9 mouse cellular contexts compared by ENCODE assay signal in the genomic region with DNA sequence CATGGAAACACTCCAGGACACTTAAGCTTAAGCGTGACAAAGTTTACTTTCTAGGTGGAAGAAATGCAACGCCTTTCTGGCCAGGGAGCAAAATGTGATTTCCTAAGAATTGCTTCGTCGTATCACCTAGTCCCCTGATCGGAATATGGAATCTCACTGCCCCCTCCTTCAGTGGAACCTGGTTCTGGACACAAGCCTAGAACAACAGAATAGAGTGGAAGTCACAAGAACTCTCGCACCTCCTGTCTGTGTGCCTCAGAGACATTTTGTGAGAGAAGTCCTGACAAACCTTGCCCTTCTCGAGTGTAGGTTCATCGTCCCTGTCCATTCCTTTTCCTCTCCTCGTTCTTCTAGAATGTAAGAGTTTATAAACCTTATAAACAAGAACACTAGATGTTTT. TPM values are rescaled to one million over a fixed set of nuclear protein-coding genes. Genes with fewer than 3 reads are reported as not detected.
DNase-seq lines count a peak whose midpoint lies in the region; ATAC-seq and TF ChIP-seq lines count a peak whose summit lies in the region.
"Had no signal": no experiment of that assay in that cellular context is flagged by ENCODE, and none has a peak within 500 bp of the region (broad histone marks: within the 10 kb centered on the region; RNA-seq: fewer than 3 reads in every experiment).

No protein-coding gene starts in this region.

- no peaks in the 10 kb centered on the region for H3K27me3 ChIP-seq in lung, embryonic 14.5 days (ENCODE audit: insufficient read depth, low read length)
- peaks cover 3% of the 10 kb centered on the region; the same call in 1 of the 2 replicates for H3K27me3 ChIP-seq in erythroblast, embryonic 14.5 days (ENCODE audit: control insufficient read depth)
- H3K27me3 ChIP-seq in limb, embryonic 14.5 days (ENCODE audit: control insufficient read depth, insufficient read depth, low read length), result no peaks in the 10 kb centered on the region
- H3K27me3 ChIP-seq in small intestine, adult 2 months (ENCODE audit: control insufficient read depth, insufficient read depth, low read length), result no peaks in the 10 kb centered on the region

- H3K36me3 ChIP-seq in lung, embryonic 14.5 days (ENCODE audit: insufficient read depth), result peaks cover 4% of the 10 kb centered on the region; the same call in 1 of the 2 replicates
- peaks cover 10% of the 10 kb centered on the region for H3K36me3 ChIP-seq in erythroblast, embryonic 14.5 days (ENCODE audit: control insufficient read depth)
- H3K36me3 ChIP-seq in limb, embryonic 14.5 days (ENCODE audit: control insufficient read depth, insufficient read depth, low read length), result peaks cover 5% of the 10 kb centered on the region
- H3K36me3 ChIP-seq in small intestine, adult 2 months (ENCODE audit: control insufficient read depth, insufficient read depth, low read length), result no peaks in the 10 kb centered on the region

- 47% methylated on average over 9 of the region's 9 CpGs for WGBS in lung, embryonic 14.5 days
- WGBS in lung, adult 2 months, result 36% methylated on average over 9 of the region's 9 CpGs
- 59% methylated on average over 9 of the region's 9 CpGs for WGBS in limb, embryonic 14.5 days
- 22% methylated on average over 9 of the region's 9 CpGs for WGBS in small intestine, adult 2 months

- peak overlapping the region; percentile 67 for H3K4me2 ChIP-seq in lung, embryonic 14.5 days
- H3K4me2 ChIP-seq in limb, embryonic 14.5 days (replicated peaks; ENCODE audit: low read depth, low read length, severe bottlenecking), result peak overlapping the region; percentile 69

- H3K4me3 ChIP-seq in lung, embryonic 14.5 days (ENCODE audit: low read depth, low read length), result peak overlapping the region; percentile 53
- H3K4me3 ChIP-seq in lung, adult 2 months (replicated peaks; ENCODE audit: extremely low read depth, low read depth, low read length), result no peak overlapping the region
- peak overlapping the region; percentile 83 for H3K4me3 ChIP-seq in erythroblast, embryonic 14.5 days (replicated peaks)
- peak overlapping the region; percentile 71 for H3K4me3 ChIP-seq in limb, embryonic 14.5 days (replicated peaks; ENCODE audit: low read length)
- H3K4me3 ChIP-seq in small intestine, adult 2 months (ENCODE audit: low read depth, low read length), result peak overlapping the region; percentile 68; the same call in 1 of the 2 replicates

- no peak for TF ChIP-seq CTCF in lung, embryonic 14.5 days (IDR thresholded peaks at IDR 0.05; ENCODE audit: low read depth)
- TF ChIP-seq CTCF in lung, adult 2 months (IDR thresholded peaks at IDR 0.05; ENCODE audit: insufficient read depth, low read length), result no peak
- no peak for TF ChIP-seq CTCF in small intestine, adult 2 months (IDR thresholded peaks at IDR 0.05; ENCODE audit: extremely low read depth, insufficient read length, insufficient replicate concordance, low read depth, low read length)

- peak overlapping the region; percentile 83; the same call in 1 of the 2 replicates for H3K27ac ChIP-seq in lung, embryonic 14.5 days (ENCODE audit: low read depth)
- peak overlapping the region; percentile 90 for H3K27ac ChIP-seq in limb, embryonic 14.5 days (replicated peaks; ENCODE audit: low read depth, low read length)
- H3K27ac ChIP-seq in small intestine, adult 2 months (ENCODE audit: insufficient read depth, low read depth, low read length), result peak overlapping the region; percentile 67

- H3K4me1 ChIP-seq in lung, embryonic 14.5 days (ENCODE audit: insufficient read depth), result peaks cover 6% of the 10 kb centered on the region; the same call in 1 of the 2 replicates
- 0 out of 2 replicates have a peak, but pooled peaks cover 2% of the 10 kb centered on the region for H3K4me1 ChIP-seq in lung, adult 2 months (ENCODE audit: control insufficient read depth, insufficient read depth, low read length)
- H3K4me1 ChIP-seq in erythroblast, embryonic 14.5 days (ENCODE audit: control insufficient read depth), result peaks cover 24% of the 10 kb centered on the region
- H3K4me1 ChIP-seq in limb, embryonic 14.5 days (ENCODE audit: control insufficient read depth, insufficient read depth, low read length), result peaks cover 7% of the 10 kb centered on the region; the same call in 1 of the 2 replicates
- H3K4me1 ChIP-seq in small intestine, adult 2 months (ENCODE audit: control insufficient read depth, insufficient read depth, insufficient read length, low read length), result peaks cover 6% of the 10 kb centered on the region; the same call in 1 of the 2 replicates

- no peak for TF ChIP-seq POLR2A in lung, adult 2 months (IDR thresholded peaks at IDR 0.05; ENCODE audit: borderline replicate concordance, extremely low read depth, low read depth, low read length)
- no peak for TF ChIP-seq POLR2A in limb, embryonic 14.5 days (IDR thresholded peaks at IDR 0.05; ENCODE audit: borderline replicate concordance, extremely low read depth, insufficient read depth, insufficient read length)
- TF ChIP-seq POLR2A in small intestine, adult 2 months (IDR thresholded peaks at IDR 0.05; ENCODE audit: low read depth, low read length), result no peak

- peaks cover 4% of the 10 kb centered on the region; the same call in 1 of the 2 replicates for H3K9me3 ChIP-seq in lung, embryonic 14.5 days (ENCODE audit: low read depth, low read length)
- peaks cover 8% of the 10 kb centered on the region for H3K9me3 ChIP-seq in erythroblast, embryonic 14.5 days (ENCODE audit: control insufficient read depth, low read length)
- peaks cover 10% of the 10 kb centered on the region for H3K9me3 ChIP-seq in limb, embryonic 14.5 days (ENCODE audit: control insufficient read depth, low read length)

- ATAC-seq in lung, embryonic 14.5 days (ENCODE audit: insufficient read depth), result peak; percentile 5; the same call in 1 of the 2 replicates
- no peak for ATAC-seq in limb, embryonic 14.5 days (ENCODE audit: low FRiP score, low read depth)
- no peak for ATAC-seq in granulocyte monocyte progenitor cell, adult 5-6 weeks (replicated peaks; ENCODE audit: poor library complexity, severe bottlenecking)

- H3K9ac ChIP-seq in lung, embryonic 14.5 days, result peak overlapping the region; percentile 71
- peak overlapping the region; percentile 80 for H3K9ac ChIP-seq in limb, embryonic 14.5 days (ENCODE audit: low read depth, low read length, severe bottlenecking)

- peak; percentile 21 for DNase-seq in lung, embryonic 14.5 days
- no peak for DNase-seq in lung, adult 2 months
- no peak for DNase-seq in limb, embryonic 14.5 days (ENCODE audit: low spot score)
- no peak for DNase-seq in left cerebral cortex, adult 11 months (ENCODE audit: low spot score)
- DNase-seq in left cerebral cortex, adult 9 months (ENCODE audit: low spot score in 2 of 2), result no peak

RNA-seq across cellular contexts. Expression of a gene that starts 0.7 kb away (rescaled TPM):
- polyA plus RNA-seq in lung, embryonic 14.5 days (2014; fragmentation: Nextera tagmentation; extraction: Ambion mirVana), result 3.4 and 3.5 TPM in 2 replicates
- 1.5 and 3.1 TPM in 2 replicates for polyA plus RNA-seq in lung, adult 2 months (2012; rRNA removed)
- polyA plus RNA-seq in erythroblast, embryonic 14.5 days (2012), result 0.04 TPM in 1 of 2 replicates, not detected in the other
- 4.5 and 5.5 TPM in 2 replicates for polyA plus RNA-seq in limb, embryonic 14.5 days (2012; rRNA removed)
- polyA plus RNA-seq in limb, embryonic 14.5 days (2014; fragmentation: Nextera tagmentation; extraction: Ambion mirVana), result 3.8 and 4.3 TPM in 2 replicates
- polyA plus RNA-seq in small intestine, adult 2 months (2012; rRNA removed), result 1.1 and 1.5 TPM in 2 replicates
- 0.36 and 12.7 TPM in 2 replicates for total RNA-seq in granulocyte monocyte progenitor cell, adult 5-6 weeks (2014; fragmentation: Nextera tagmentation)
- 1.4 and 3.2 TPM in 2 replicates for total RNA-seq in granulocyte monocyte progenitor cell, adult 5-6 weeks (2017)

RNA-seq across cellular contexts. Expression of a gene that starts 8.4 kb away (rescaled TPM):
- polyA plus RNA-seq in lung, embryonic 14.5 days (2014; fragmentation: Nextera tagmentation; extraction: Ambion mirVana), result 0.26 and 0.28 TPM in 2 replicates
- 0.05 and 0.12 TPM in 2 replicates for polyA plus RNA-seq in lung, adult 2 months (2012; rRNA removed)
- not detected in 2 replicates for polyA plus RNA-seq in erythroblast, embryonic 14.5 days (2012)
- 0.22 and 0.31 TPM in 2 replicates for polyA plus RNA-seq in limb, embryonic 14.5 days (2012; rRNA removed)
- 0.08 and 0.39 TPM in 2 replicates for polyA plus RNA-seq in limb, embryonic 14.5 days (2014; fragmentation: Nextera tagmentation; extraction: Ambion mirVana)
- polyA plus RNA-seq in small intestine, adult 2 months (2012; rRNA removed), result 0.03 and 0.06 TPM in 2 replicates
- 2.4 TPM in 1 of 2 replicates, not detected in the other for total RNA-seq in granulocyte monocyte progenitor cell, adult 5-6 weeks (2014; fragmentation: Nextera tagmentation)
- total RNA-seq in granulocyte monocyte progenitor cell, adult 5-6 weeks (2017), result 1.8 TPM in 1 of 2 replicates, not detected in the other

RNA-seq across cellular contexts. Expression of a gene that starts 9.9 kb away (rescaled TPM):
- polyA plus RNA-seq in lung, embryonic 14.5 days (2014; fragmentation: Nextera tagmentation; extraction: Ambion mirVana), result 6.5 and 6.9 TPM in 2 replicates
- 0.10 and 0.14 TPM in 2 replicates for polyA plus RNA-seq in lung, adult 2 months (2012; rRNA removed)
- polyA plus RNA-seq in erythroblast, embryonic 14.5 days (2012), result not detected in 2 replicates
- 3.0 and 3.9 TPM in 2 replicates for polyA plus RNA-seq in limb, embryonic 14.5 days (2012; rRNA removed)
- 6.3 and 6.4 TPM in 2 replicates for polyA plus RNA-seq in limb, embryonic 14.5 days (2014; fragmentation: Nextera tagmentation; extraction: Ambion mirVana)
- polyA plus RNA-seq in small intestine, adult 2 months (2012; rRNA removed), result not detected in 2 replicates
- 0.37 and 4.0 TPM in 2 replicates for total RNA-seq in granulocyte monocyte progenitor cell, adult 5-6 weeks (2014; fragmentation: Nextera tagmentation)
- total RNA-seq in granulocyte monocyte progenitor cell, adult 5-6 weeks (2017), result 1.8 and 2.9 TPM in 2 replicates
- polyA plus RNA-seq: large intestine, adult 2 months had no signal

RNA-seq across cellular contexts. Expression of a gene that starts 13.8 kb away (rescaled TPM):
- polyA plus RNA-seq in lung, embryonic 14.5 days (2014; fragmentation: Nextera tagmentation; extraction: Ambion mirVana), result 2.1 and 2.6 TPM in 2 replicates
- 0.11 and 0.21 TPM in 2 replicates for polyA plus RNA-seq in lung, adult 2 months (2012; rRNA removed)
- polyA plus RNA-seq in erythroblast, embryonic 14.5 days (2012), result not detected in 2 replicates
- 1.2 and 1.7 TPM in 2 replicates for polyA plus RNA-seq in limb, embryonic 14.5 days (2012; rRNA removed)
- polyA plus RNA-seq in limb, embryonic 14.5 days (2014; fragmentation: Nextera tagmentation; extraction: Ambion mirVana), result 2.8 and 3.1 TPM in 2 replicates
- polyA plus RNA-seq in small intestine, adult 2 months (2012; rRNA removed), result 0.03 TPM in 2 replicates
- 3.4 and 4.0 TPM in 2 replicates for total RNA-seq in granulocyte monocyte progenitor cell, adult 5-6 weeks (2014; fragmentation: Nextera tagmentation)
- total RNA-seq in granulocyte monocyte progenitor cell, adult 5-6 weeks (2017), result 8.4 and 13.4 TPM in 2 replicates

RNA-seq across cellular contexts. Expression of a gene that starts 46.7 kb away (rescaled TPM):
- polyA plus RNA-seq in lung, embryonic 14.5 days (2014; fragmentation: Nextera tagmentation; extraction: Ambion mirVana), result 3.6 and 4.3 TPM in 2 replicates
- polyA plus RNA-seq in lung, adult 2 months (2012; rRNA removed), result 0.22 and 0.49 TPM in 2 replicates
- polyA plus RNA-seq in erythroblast, embryonic 14.5 days (2012), result 0.01 TPM in 1 of 2 replicates, not detected in the other
- 1.7 and 2.0 TPM in 2 replicates for polyA plus RNA-seq in limb, embryonic 14.5 days (2012; rRNA removed)
- 4.9 and 5.2 TPM in 2 replicates for polyA plus RNA-seq in limb, embryonic 14.5 days (2014; fragmentation: Nextera tagmentation; extraction: Ambion mirVana)
- 0.06 TPM in 1 of 2 replicates, not detected in the other for polyA plus RNA-seq in small intestine, adult 2 months (2012; rRNA removed)
- 3.4 and 3.9 TPM in 2 replicates for total RNA-seq in granulocyte monocyte progenitor cell, adult 5-6 weeks (2014; fragmentation: Nextera tagmentation)
- total RNA-seq in granulocyte monocyte progenitor cell, adult 5-6 weeks (2017), result 2.2 and 5.0 TPM in 2 replicates
